Mouse (Mus musculus): ENCODE results near the gene Mapk14. TPM values are rescaled to one million over a fixed set of nuclear protein-coding genes. Genes with fewer than 3 reads are reported as not detected.
A peak's percentile ranks its signal among the peaks of the same experiment; 100 is the strongest.

Mapk14 gene
- total and polyA plus RNA-seq, 2 experiments from 2014 or later: 20.4 to 33.5 TPM

DNA sequence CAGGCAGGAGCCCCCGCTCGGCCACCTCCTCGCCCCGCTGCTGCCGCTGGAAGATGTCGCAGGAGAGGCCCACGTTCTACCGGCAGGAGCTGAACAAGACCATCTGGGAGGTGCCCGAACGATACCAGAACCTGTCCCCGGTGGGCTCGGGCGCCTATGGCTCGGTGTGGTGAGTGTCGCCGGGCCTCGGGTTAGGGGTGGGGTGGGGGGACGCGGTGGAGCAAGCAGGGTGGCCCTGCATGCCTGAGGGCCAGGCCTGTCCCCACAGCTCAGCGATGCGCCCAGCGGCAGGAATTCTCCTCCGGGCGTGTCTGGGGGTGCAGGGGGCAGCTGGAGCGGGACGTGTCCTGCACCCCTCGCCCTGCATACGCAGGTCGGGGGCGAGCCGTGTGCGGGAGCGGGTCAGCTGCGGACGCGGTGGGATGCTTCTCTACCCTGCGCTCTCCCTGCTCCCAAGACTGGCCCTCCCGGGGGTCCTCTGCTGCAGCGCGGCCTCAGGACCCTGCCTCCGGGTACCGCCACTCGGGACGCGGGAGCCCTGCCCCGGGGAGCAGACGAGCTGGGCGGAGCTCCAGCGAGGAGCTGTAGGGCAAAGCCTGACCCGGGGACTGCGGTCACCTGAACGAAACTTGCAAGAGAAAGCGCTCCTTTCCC is 685 bp downstream of the Mapk14 start:
- peak overlapping the region; percentile 92 for H3K9ac ChIP-seq
- 0 out of 2 replicates have a peak, but pooled peaks cover 3% of the 10 kb centered on the region for H3K36me3 ChIP-seq (ENCODE audit: insufficient read depth)
- peak overlapping the region; percentile 80 for H3K4me2 ChIP-seq (ENCODE audit: low read depth)
- peaks cover 21% of the 10 kb centered on the region for H3K4me1 ChIP-seq (ENCODE audit: insufficient read depth)
- H3K27ac ChIP-seq (ENCODE audit: low read depth, low read length): peak overlapping the region; percentile 98
- TF ChIP-seq CTCF (IDR thresholded peaks at IDR 0.05; ENCODE audit: low read depth): no peak; the same call in 1 of the 2 replicates
- ATAC-seq (peak; percentile 39), DNase-seq (peak; percentile 52)
- H3K4me3 ChIP-seq (ENCODE audit: low read depth, low read length): peak overlapping the region; percentile 92
- no peaks in the 10 kb centered on the region for H3K9me3 ChIP-seq (ENCODE audit: low read length)
- WGBS: 5% methylated on average over 45 of the region's 53 CpGs
- no peaks in the 10 kb centered on the region for H3K27me3 ChIP-seq (ENCODE audit: insufficient read depth, low read length)

DNA sequence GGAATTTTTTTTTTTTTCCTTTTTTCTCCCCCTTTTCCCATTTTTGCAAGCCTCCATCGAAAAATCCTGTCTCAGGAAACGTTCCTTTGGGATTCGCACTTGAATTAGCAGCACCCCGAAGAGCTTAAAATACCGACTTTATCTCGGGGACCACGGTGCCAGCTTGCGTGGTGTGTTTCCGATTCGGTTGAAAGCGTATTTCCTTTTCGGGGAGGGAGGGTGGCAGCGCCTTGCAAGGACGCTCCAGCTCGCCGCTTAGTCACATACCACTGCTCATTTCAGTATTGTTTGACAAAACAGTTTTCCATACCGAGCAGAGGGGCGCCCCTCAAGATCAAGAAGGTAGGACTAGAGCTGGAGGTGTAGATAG is 1.2 kb downstream of the Mapk14 start:
- TF ChIP-seq CTCF (IDR thresholded peaks at IDR 0.05; ENCODE audit: low read depth): no peak
- Histone ChIP-seq H3K4me2 (ENCODE audit: low read depth) (peak overlapping the region; percentile 80), H3K27me3 (ENCODE audit: insufficient read depth, low read length) (no peaks in the 10 kb centered on the region), H3K9ac (peak overlapping the region; percentile 92), H3K9me3 (ENCODE audit: low read length) (no peaks in the 10 kb centered on the region), H3K36me3 (ENCODE audit: insufficient read depth) (0 out of 2 replicates have a peak, but pooled peaks cover 3% of the 10 kb centered on the region), H3K4me1 (ENCODE audit: insufficient read depth) (peaks cover 26% of the 10 kb centered on the region), H3K27ac (ENCODE audit: low read depth, low read length) (peak overlapping the region; percentile 98), H3K4me3 (ENCODE audit: low read depth, low read length) (peak overlapping the region; percentile 92)
- under 1% methylated on average over 18 of the region's 18 CpGs for WGBS
- ATAC-seq (no peak), DNase-seq (peak; percentile 58)

DNA sequence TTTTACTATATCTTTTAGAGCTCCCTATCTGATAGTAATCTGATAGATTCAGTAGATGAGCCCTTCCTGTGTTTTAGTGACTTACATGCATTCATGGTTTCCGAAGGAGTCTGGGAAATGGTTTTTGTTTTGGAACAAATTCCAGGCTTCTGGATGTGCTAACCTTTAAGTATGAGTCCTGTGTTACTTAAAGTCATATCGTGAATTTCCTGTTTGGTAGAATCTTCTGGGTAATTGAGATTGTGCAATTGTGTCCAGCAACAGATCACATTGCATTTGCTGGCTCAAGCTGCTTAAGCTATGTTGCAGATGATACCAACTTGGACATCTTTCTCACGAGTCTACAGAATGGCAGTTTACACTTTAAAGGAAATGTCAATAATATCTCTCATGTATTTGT is 2.0 kb downstream of the Mapk14 start:
- Histone ChIP-seq H3K9me3 (ENCODE audit: low read length) (no peaks in the 10 kb centered on the region), H3K9ac (no peak overlapping the region), H3K36me3 (ENCODE audit: insufficient read depth) (0 out of 2 replicates have a peak, but pooled peaks cover 3% of the 10 kb centered on the region), H3K27me3 (ENCODE audit: insufficient read depth, low read length) (no peaks in the 10 kb centered on the region), H3K4me1 (ENCODE audit: insufficient read depth) (peaks cover 34% of the 10 kb centered on the region), H3K4me3 (ENCODE audit: low read depth, low read length) (peak overlapping the region; percentile 92), H3K4me2 (ENCODE audit: low read depth) (peak overlapping the region; percentile 80), H3K27ac (ENCODE audit: low read depth, low read length) (no peak overlapping the region)
- WGBS: 32% methylated on average over 3 of the region's 3 CpGs
- DNase-seq: no peak
- TF ChIP-seq CTCF (IDR thresholded peaks at IDR 0.05; ENCODE audit: low read depth): no peak
- ATAC-seq: no peak

DNA sequence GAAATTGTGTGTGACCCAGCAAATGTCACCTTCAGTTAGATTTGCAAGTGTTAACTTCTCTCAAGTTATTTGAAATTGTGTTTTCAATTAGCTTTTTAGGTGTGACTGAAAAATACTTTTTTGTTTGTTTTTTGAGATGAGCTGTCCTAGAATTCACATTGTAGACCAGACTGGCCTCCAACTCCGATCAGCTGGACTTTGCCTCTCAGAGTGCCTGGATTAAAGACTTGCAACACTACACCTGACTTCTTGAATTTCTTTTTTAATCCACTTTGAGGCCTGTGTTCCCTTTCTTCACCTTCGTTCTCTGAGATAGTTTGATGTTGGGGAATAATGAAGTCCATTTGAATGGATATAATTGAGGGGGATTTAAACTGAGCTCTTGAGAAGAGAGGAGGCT is 2.9 kb downstream of the Mapk14 start:
- Histone ChIP-seq H3K27ac (ENCODE audit: low read depth, low read length) (no peak overlapping the region), H3K4me3 (ENCODE audit: low read depth, low read length) (no peak overlapping the region), H3K4me1 (ENCODE audit: insufficient read depth) (peaks cover 37% of the 10 kb centered on the region), H3K36me3 (ENCODE audit: insufficient read depth) (0 out of 2 replicates have a peak, but pooled peaks cover 3% of the 10 kb centered on the region), H3K9ac (no peak overlapping the region), H3K27me3 (ENCODE audit: insufficient read depth, low read length) (no peaks in the 10 kb centered on the region), H3K4me2 (ENCODE audit: low read depth) (no peak overlapping the region), H3K9me3 (ENCODE audit: low read length) (no peaks in the 10 kb centered on the region)
- DNase-seq (no peak), ATAC-seq (no peak)
- WGBS: 43% methylated on average over 2 of the region's 2 CpGs
- TF ChIP-seq CTCF (IDR thresholded peaks at IDR 0.05; ENCODE audit: low read depth): no peak

DNA sequence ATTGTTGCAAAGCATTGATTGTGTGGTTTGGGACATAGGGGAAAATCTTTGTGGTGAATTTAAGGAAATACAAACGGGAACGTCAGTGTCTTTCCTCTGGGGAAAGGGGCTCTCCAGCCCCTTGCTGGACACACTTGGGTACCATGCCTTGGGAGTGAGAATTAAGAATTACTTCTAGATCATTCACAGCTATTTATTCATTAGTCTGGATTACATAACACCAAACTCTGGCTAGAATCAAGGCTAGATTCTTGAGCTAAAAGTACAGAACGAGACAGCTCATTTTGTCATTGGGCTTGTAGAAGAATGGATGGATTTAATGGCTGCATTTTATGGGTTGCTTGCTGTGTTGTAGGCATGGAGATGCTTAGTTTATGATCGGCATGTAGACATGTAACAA is 3.7 kb downstream of the Mapk14 start:
- H3K9ac ChIP-seq: no peak overlapping the region
- no peak overlapping the region for H3K4me3 ChIP-seq (ENCODE audit: low read depth, low read length)
- no peak for ATAC-seq
- no peak for DNase-seq
- H3K9me3 ChIP-seq (ENCODE audit: low read length): no peaks in the 10 kb centered on the region
- no peak overlapping the region for H3K27ac ChIP-seq (ENCODE audit: low read depth, low read length)
- WGBS: 73% methylated on average over 4 of the region's 4 CpGs
- H3K4me2 ChIP-seq (ENCODE audit: low read depth): no peak overlapping the region
- H3K36me3 ChIP-seq (ENCODE audit: insufficient read depth): 0 out of 2 replicates have a peak, but pooled peaks cover 3% of the 10 kb centered on the region
- TF ChIP-seq CTCF (IDR thresholded peaks at IDR 0.05; ENCODE audit: low read depth): no peak
- H3K27me3 ChIP-seq (ENCODE audit: insufficient read depth, low read length): no peaks in the 10 kb centered on the region
- H3K4me1 ChIP-seq (ENCODE audit: insufficient read depth): peaks cover 35% of the 10 kb centered on the region

DNA sequence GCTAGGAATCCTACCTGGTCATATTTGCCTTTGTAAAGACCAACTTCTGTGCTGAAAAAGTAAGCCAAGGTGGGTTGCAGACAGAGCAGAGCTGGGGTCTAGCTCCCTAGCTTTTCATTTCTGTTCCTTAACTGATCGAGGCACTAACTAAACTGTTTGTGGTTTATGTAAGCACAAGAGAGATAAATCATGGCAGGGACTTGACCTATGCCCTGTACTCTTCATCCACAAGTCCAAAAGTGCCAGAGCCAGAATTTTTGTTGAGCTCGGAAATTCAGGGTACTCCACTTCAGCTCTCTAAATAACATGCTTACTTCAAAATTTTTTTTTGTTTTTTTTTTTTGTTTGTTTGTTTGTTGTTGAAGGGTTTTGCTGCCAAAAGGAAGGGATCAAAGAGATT is 5.5 kb downstream of the Mapk14 start:
- Histone ChIP-seq H3K9ac (no peak overlapping the region), H3K4me1 (ENCODE audit: insufficient read depth) (peaks cover 35% of the 10 kb centered on the region), H3K27me3 (ENCODE audit: insufficient read depth, low read length) (no peaks in the 10 kb centered on the region), H3K4me2 (ENCODE audit: low read depth) (no peak overlapping the region), H3K4me3 (ENCODE audit: low read depth, low read length) (no peak overlapping the region), H3K27ac (ENCODE audit: low read depth, low read length) (no peak overlapping the region), H3K36me3 (ENCODE audit: insufficient read depth) (0 out of 2 replicates have a peak, but pooled peaks cover 3% of the 10 kb centered on the region), H3K9me3 (ENCODE audit: low read length) (no peaks in the 10 kb centered on the region)
- TF ChIP-seq CTCF (IDR thresholded peaks at IDR 0.05; ENCODE audit: low read depth): no peak
- 71% methylated on average over 2 of the region's 2 CpGs for WGBS
- DNase-seq (no peak), ATAC-seq (no peak)

DNA sequence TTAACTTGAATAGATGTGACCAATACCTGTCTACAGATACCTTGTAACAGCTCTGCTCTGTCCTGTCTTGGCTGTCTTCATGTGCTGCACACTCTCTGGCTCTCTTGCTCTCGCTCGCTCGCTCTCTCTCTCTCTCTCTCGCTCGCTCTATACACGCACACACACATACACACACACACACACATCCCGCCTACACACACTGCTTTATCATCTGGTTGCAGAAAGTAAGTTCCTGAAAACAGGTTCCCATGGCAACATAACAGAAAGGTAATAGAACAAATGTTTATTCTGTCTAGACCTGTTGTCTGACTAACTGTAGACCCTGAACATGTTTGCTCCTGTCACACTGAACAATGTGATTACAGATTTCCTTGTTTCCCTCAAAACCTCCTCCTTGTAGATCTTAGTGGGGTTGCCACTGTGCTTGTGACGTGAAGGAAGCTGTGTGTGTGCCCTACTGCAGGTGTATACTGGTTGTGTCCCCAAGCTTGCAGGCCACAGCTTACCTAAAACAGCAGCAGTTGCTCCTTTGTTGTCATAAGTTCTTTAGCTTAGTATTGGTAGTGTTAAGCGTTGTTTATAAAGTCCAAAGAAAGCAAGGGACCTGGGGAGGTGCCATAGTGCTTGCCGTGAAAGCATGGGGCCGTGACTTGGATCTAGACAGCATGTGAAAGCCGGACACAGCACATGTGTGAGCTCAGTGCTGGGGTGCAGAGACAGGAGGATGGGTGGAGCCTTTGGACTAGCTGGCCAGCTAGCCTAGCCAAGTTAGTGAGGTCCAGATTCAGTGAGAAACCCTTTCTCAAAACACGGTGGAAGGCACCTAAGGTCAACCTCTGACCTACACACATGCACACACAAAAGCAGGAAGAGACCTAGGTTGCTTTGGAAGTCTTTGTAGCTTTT is 6.4 kb downstream of the Mapk14 start:
- Histone ChIP-seq H3K4me3 (ENCODE audit: low read depth, low read length) (no peak overlapping the region), H3K9ac (no peak overlapping the region), H3K27me3 (ENCODE audit: insufficient read depth, low read length) (no peaks in the 10 kb centered on the region), H3K27ac (ENCODE audit: low read depth, low read length) (no peak overlapping the region), H3K9me3 (ENCODE audit: low read length) (no peaks in the 10 kb centered on the region), H3K4me1 (ENCODE audit: insufficient read depth) (peaks cover 35% of the 10 kb centered on the region), H3K36me3 (ENCODE audit: insufficient read depth) (0 out of 2 replicates have a peak, but pooled peaks cover 3% of the 10 kb centered on the region), H3K4me2 (ENCODE audit: low read depth) (no peak overlapping the region)
- DNase-seq: peak; percentile 56
- TF ChIP-seq CTCF (IDR thresholded peaks at IDR 0.05; ENCODE audit: low read depth): no peak
- ATAC-seq: peak; percentile 71
- WGBS: 61% methylated on average over 13 of the region's 13 CpGs

All from forebrain, postnatal 0 days (tissue).